ENCODE assay signal across 26 mouse cellular contexts in genomic region chr4:100165790-100166189, GRCm38 (mm10).
DNase-seq lines count a peak whose midpoint lies in the region; ATAC-seq lines count a peak whose summit lies in the region.
"Had no signal": no experiment of that assay in that cellular context is flagged by ENCODE, and none has a peak within 500 bp of the region (broad histone marks: within the 10 kb centered on the region; RNA-seq: fewer than 3 reads in every experiment).

No protein-coding gene starts in this region.

- H3K4me3 ChIP-seq in heart, embryonic 13.5 days, result no peak overlapping the region
- no peak overlapping the region for H3K4me3 ChIP-seq in heart, embryonic 10.5 days
- H3K4me3 ChIP-seq in kidney, embryonic 16.5 days (ENCODE audit: low read length), result no peak overlapping the region
- H3K4me3 ChIP-seq: embryonic facial prominence, embryonic 15.5 days; forebrain, embryonic 13.5 days; liver, embryonic 12.5 days had no signal

- DNase-seq in heart, embryonic 10.5 days (ENCODE audit: low spot score), result no peak
- no peak for DNase-seq in kidney, postnatal 10 days
- DNase-seq in layer of hippocampus, adult 9-11 months, result peak; percentile 34
- no peak for DNase-seq in layer of hippocampus, adult 9-10 months (ENCODE audit: low spot score)
- DNase-seq in brain, adult 2 months (ENCODE audit: low read depth, low spot score), result peak; percentile 36
- no peak for DNase-seq in adrenal gland, postnatal 4 days (ENCODE audit: low spot score in 2 of 2)
- DNase-seq: adrenal gland, postnatal 10 days; cerebellum, adult 11-12 months; cerebellum, adult 9-11 months; gastrocnemius, postnatal 14 days; heart, postnatal 36 days; kidney, adult 11 months; kidney, postnatal 36 days; layer of hippocampus, postnatal 36 days; left cerebral cortex, postnatal 4 days; liver, postnatal 0 days; midbrain, embryonic 14.5 days; thymus, postnatal 4 days had no signal

- ATAC-seq in heart, embryonic 13.5 days (ENCODE audit: extremely low read depth, insufficient number of reproducible peaks, low FRiP score, low TSS enrichment), result no peak
- no peak for ATAC-seq in kidney, embryonic 16.5 days (ENCODE audit: low FRiP score, low TSS enrichment)
- ATAC-seq: forebrain, embryonic 13.5 days; inflammation-experienced regulatory T-cells, adult 6 months; liver, embryonic 12.5 days; liver, postnatal 0 days; Patski had no signal

- H3K27me3 ChIP-seq in heart, embryonic 13.5 days (replicated peaks), result no peaks in the 10 kb centered on the region
- H3K27me3 ChIP-seq in heart, embryonic 10.5 days (ENCODE audit: insufficient read depth, poor library complexity, severe bottlenecking), result no peaks in the 10 kb centered on the region; the same call in 1 of the 2 replicates
- no peaks in the 10 kb centered on the region for H3K27me3 ChIP-seq in kidney, embryonic 16.5 days (ENCODE audit: insufficient read depth, low read length)
- H3K27me3 ChIP-seq: embryonic facial prominence, embryonic 15.5 days; forebrain, embryonic 13.5 days; liver, embryonic 12.5 days; Patski had no signal

- WGBS in heart, embryonic 13.5 days, result 57% methylated on average over 7 of the region's 7 CpGs
- WGBS in heart, embryonic 10.5 days, result 79% methylated on average over 7 of the region's 7 CpGs
- 67% methylated on average over 7 of the region's 7 CpGs for WGBS in kidney, embryonic 16.5 days

- H3K4me1 ChIP-seq in heart, embryonic 13.5 days, result peaks cover 85% of the 10 kb centered on the region
- H3K4me1 ChIP-seq in heart, embryonic 10.5 days, result peaks cover 60% of the 10 kb centered on the region
- peaks cover 38% of the 10 kb centered on the region for H3K4me1 ChIP-seq in kidney, embryonic 16.5 days (ENCODE audit: insufficient read depth, low read length)
- H3K4me1 ChIP-seq: liver, embryonic 12.5 days had no signal

- H3K4me2 ChIP-seq in heart, embryonic 13.5 days, result no peak overlapping the region
- H3K4me2 ChIP-seq in kidney, embryonic 16.5 days (replicated peaks; ENCODE audit: low read depth, low read length), result no peak overlapping the region
- H3K4me2 ChIP-seq: embryonic facial prominence, embryonic 15.5 days; forebrain, embryonic 13.5 days; hindbrain, embryonic 14.5 days; liver, embryonic 12.5 days had no signal

- H3K9ac ChIP-seq in heart, embryonic 13.5 days, result no peak overlapping the region
- H3K9ac ChIP-seq in kidney, embryonic 16.5 days (replicated peaks; ENCODE audit: low read length), result no peak overlapping the region
- H3K9ac ChIP-seq: embryonic facial prominence, embryonic 15.5 days; forebrain, embryonic 13.5 days; hindbrain, embryonic 14.5 days; liver, embryonic 12.5 days; liver, postnatal 0 days had no signal

- no peaks in the 10 kb centered on the region for H3K9me3 ChIP-seq in heart, embryonic 13.5 days
- no peaks in the 10 kb centered on the region for H3K9me3 ChIP-seq in heart, embryonic 10.5 days
- no peaks in the 10 kb centered on the region for H3K9me3 ChIP-seq in kidney, embryonic 16.5 days (ENCODE audit: low read length)
- H3K9me3 ChIP-seq: embryonic facial prominence, embryonic 15.5 days; forebrain, embryonic 13.5 days; liver, embryonic 12.5 days had no signal

- H3K36me3 ChIP-seq in heart, embryonic 13.5 days, result no peaks in the 10 kb centered on the region
- no peaks in the 10 kb centered on the region for H3K36me3 ChIP-seq in heart, embryonic 10.5 days
- H3K36me3 ChIP-seq in kidney, embryonic 16.5 days (ENCODE audit: insufficient read depth, low read length), result no peaks in the 10 kb centered on the region
- H3K36me3 ChIP-seq: embryonic facial prominence, embryonic 15.5 days; liver, embryonic 12.5 days had no signal

- peak overlapping the region; percentile 17; the same call in 1 of the 2 replicates for H3K27ac ChIP-seq in heart, embryonic 13.5 days (replicated peaks)
- H3K27ac ChIP-seq in heart, embryonic 10.5 days, result no peak overlapping the region
- H3K27ac ChIP-seq in kidney, embryonic 16.5 days (ENCODE audit: low read length), result peak overlapping the region; percentile 37; the same call in 1 of the 2 replicates
- H3K27ac ChIP-seq: embryonic facial prominence, embryonic 15.5 days; forebrain, embryonic 13.5 days; hindbrain, embryonic 14.5 days; liver, embryonic 12.5 days had no signal

Comparison
In these comparisons a context has a peak if more than half of its experiments do, and no peak if none do; other contexts are left out.
1. DNase-seq: peak in layer of hippocampus, adult 9-11 months (single experiment) and brain, adult 2 months (single experiment); none in heart, embryonic 10.5 days (single experiment), kidney, postnatal 10 days (single experiment), layer of hippocampus, adult 9-10 months (single experiment) and adrenal gland, postnatal 4 days (0 of 2).